Mouse (Mus musculus): ENCODE results near the gene Mettl16. TPM values are rescaled to one million over a fixed set of nuclear protein-coding genes. Genes with fewer than 3 reads are reported as not detected.
"Not testable (repeated sequence)": the region's sequence is repeated elsewhere in the genome, so short reads cannot be mapped to it uniquely, and the experiment has no call there.

Mettl16 gene
- total RNA-seq, 4 experiments from 2014 or later, result 19.4 to 25.3 (median 24.4) TPM

GRCm38 (mm10) chr11:74772386-74772785 lies 1.8 kb downstream of the Mettl16 start:
- DNase-seq (ENCODE audit: low spot score in 2 of 2), result no peak

GRCm38 (mm10) chr11:74792874-74793273 lies 22.2 kb downstream of the Mettl16 start:
- no peak for DNase-seq (ENCODE audit: low spot score in 2 of 2)

GRCm38 (mm10) chr11:74800658-74801057 lies 30.0 kb downstream of the Mettl16 start:
- DNase-seq (ENCODE audit: low spot score in 2 of 2), result no peak

- no peak for DNase-seq (ENCODE audit: low spot score in 2 of 2)
Observed at GRCm38 (mm10) chr11:74804081-74804627, 33.5 kb downstream of the Mettl16 start.

- DNase-seq (ENCODE audit: low spot score in 2 of 2), result no peak
Observed at GRCm38 (mm10) chr11:74807246-74807882, 36.7 kb downstream of the Mettl16 start.

- no peak for DNase-seq (ENCODE audit: low spot score in 2 of 2)
Observed at GRCm38 (mm10) chr11:74808251-74808853, 37.7 kb downstream of the Mettl16 start.

GRCm38 (mm10) chr11:74810134-74810533 lies 39.5 kb downstream of the Mettl16 start:
- DNase-seq (ENCODE audit: low spot score in 2 of 2), result no peak

GRCm38 (mm10) chr11:74811027-74811426 lies 40.4 kb downstream of the Mettl16 start:
- DNase-seq (ENCODE audit: low spot score in 2 of 2), result not testable (repeated sequence)

- no peak for DNase-seq (ENCODE audit: low spot score in 2 of 2)
Observed at GRCm38 (mm10) chr11:74811538-74811937, 40.9 kb downstream of the Mettl16 start.

GRCm38 (mm10) chr11:74815795-74816194 lies 45.2 kb downstream of the Mettl16 start:
- no peak for DNase-seq (ENCODE audit: low spot score in 2 of 2)

- no peak for DNase-seq (ENCODE audit: low spot score in 2 of 2)
Observed at GRCm38 (mm10) chr11:74820921-74821320, 50.3 kb downstream of the Mettl16 start.

- no peak for DNase-seq (ENCODE audit: low spot score in 2 of 2)
Observed at GRCm38 (mm10) chr11:74821463-74821862, 50.8 kb downstream of the Mettl16 start.

- no peak for DNase-seq (ENCODE audit: low spot score in 2 of 2)
Observed at GRCm38 (mm10) chr11:74822746-74823440, 52.3 kb downstream of the Mettl16 start.

- DNase-seq (ENCODE audit: low spot score in 2 of 2), result no peak
Observed at GRCm38 (mm10) chr11:74826151-74826550, 55.5 kb downstream of the Mettl16 start.

- DNase-seq (ENCODE audit: low spot score in 2 of 2), result no peak
Observed at GRCm38 (mm10) chr11:74826702-74827101, 56.1 kb downstream of the Mettl16 start.

- no peak for DNase-seq (ENCODE audit: low spot score in 2 of 2)
Observed at GRCm38 (mm10) chr11:74827791-74828403, 57.3 kb downstream of the Mettl16 start.

GRCm38 (mm10) chr11:74828404-74828931 lies 57.8 kb downstream of the Mettl16 start:
- no peak for DNase-seq (ENCODE audit: low spot score in 2 of 2)

GRCm38 (mm10) chr11:74828965-74829550 lies 58.4 kb downstream of the Mettl16 start:
- DNase-seq (ENCODE audit: low spot score in 2 of 2), result no peak

- peak; percentile 54 to 64 for DNase-seq (ENCODE audit: low spot score in 2 of 2)
Observed at GRCm38 (mm10) chr11:74829812-74830211, 59.2 kb downstream of the Mettl16 start.

GRCm38 (mm10) chr11:74830256-74831161 lies 59.9 kb downstream of the Mettl16 start, which contains the start of gene Mnt:
Gene Mnt (plus strand): TSS chr11:74830920.
- DNase-seq (ENCODE audit: low spot score in 2 of 2), result peak; percentile 95 to 100
